Mouse (Mus musculus): ENCODE data around the gene Cfap61. TPM values are rescaled to one million over a fixed set of nuclear protein-coding genes. Genes with fewer than 3 reads are reported as not detected.

Gene Cfap61
- total RNA-seq, 2 experiments from 2014 or later = not detected

DNA sequence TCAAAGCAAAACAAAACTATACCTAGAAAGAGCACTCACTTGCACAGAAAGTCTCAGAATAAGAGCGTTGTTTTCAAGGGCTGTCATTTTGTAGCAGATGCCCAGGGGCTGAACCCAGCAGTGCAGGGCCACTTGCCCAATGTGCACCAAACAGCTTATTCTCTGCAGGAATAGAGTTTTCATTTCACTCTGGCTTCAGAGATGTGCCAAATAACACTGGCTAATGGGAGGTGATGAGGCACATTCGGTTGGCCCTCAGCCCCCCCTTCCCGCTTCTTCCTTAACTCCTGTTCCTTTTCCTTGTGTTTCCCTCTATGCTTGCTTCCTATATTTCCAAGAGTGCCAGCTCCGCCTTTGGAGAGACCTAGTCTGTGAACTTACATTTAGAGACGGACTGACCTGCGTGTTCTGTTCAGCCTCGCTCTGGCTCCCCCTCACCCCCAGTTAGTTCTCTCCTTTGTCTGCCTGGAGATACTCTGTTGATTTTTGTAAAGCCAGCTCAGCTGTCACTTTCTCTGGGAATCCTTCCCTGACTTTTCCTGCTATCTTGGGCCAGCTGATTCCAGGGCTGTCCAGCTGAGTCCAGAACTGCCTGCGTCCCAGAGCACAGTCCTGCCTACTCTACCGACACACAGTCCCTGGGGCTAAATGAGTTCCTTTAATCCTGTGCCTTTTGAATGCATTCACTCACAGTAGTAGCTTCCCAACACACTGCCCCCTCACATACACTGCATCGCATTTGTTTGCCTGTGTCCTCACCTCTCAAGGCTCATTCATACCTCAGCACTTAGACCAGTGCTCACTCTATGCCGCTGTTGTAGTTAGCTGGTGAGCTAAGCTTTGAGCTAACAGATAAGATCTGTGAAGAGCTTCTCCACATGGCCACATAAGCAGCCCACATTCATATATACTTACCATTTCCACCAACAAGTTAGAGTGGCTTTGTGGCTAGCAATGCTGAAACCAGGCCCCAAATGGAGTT lies 128.8 kb downstream of the Cfap61 start:
- ATAC-seq (replicated peaks; ENCODE audit: low FRiP score, poor library complexity, severe bottlenecking) = no peak

- no peak for ATAC-seq (replicated peaks; ENCODE audit: low FRiP score, poor library complexity, severe bottlenecking)
Measured at GRCm38 (mm10) chr2:146067364-146067763, 132.8 kb downstream of the Cfap61 start.

DNA sequence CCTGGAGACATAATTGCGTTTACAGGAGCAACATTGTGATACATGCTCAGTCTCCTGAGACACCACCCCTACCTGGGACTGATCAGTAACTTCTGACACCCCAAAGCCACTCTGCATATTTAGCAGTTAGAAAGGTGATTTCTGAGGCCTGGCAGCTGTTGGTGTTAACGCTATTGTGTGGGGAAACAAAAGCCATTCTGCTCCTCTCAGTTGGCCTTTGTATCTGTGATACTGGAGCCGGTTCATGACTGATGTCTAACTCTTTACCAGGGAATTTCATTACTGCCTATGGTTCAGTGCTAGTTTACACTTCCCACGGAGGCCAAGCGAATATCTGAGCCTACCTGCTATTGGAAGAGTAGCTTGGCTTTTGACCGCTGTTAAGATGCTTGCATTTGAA lies 138.7 kb downstream of the Cfap61 start:
- no peak for ATAC-seq (replicated peaks; ENCODE audit: low FRiP score, poor library complexity, severe bottlenecking)

- no peak for ATAC-seq (replicated peaks; ENCODE audit: low FRiP score, poor library complexity, severe bottlenecking)
Measured at GRCm38 (mm10) chr2:146077117-146077516, 142.5 kb downstream of the Cfap61 start.

- no peak for ATAC-seq (replicated peaks; ENCODE audit: low FRiP score, poor library complexity, severe bottlenecking)
Measured at GRCm38 (mm10) chr2:146080282-146080681, 145.7 kb downstream of the Cfap61 start.

DNA sequence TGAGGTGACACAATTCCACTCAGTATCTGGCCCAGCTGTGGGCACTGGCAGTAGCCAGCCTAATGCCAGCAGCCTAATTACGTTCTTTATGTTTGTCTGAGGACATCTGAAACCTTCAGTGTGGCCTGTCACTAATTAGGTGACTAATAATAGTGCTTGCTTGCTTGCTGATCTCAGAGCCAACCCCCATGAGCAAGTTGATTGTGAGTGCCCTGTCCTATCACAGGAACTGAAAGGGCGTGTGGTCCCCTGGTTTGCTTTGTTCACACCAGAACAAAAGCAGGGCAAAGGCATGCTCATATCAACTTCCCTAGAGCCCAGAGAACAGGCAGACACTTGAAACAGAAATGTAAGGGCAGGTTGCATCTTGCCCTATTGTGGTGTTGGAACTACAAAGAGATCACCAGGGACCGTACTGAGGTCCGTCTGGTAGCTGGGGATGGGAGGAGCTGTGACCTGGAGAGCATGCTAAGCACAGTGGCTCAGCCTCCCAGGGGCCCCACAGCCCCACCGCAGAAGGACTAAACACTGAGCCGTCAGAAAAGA lies 148.8 kb downstream of the Cfap61 start:
- no peak for ATAC-seq (replicated peaks; ENCODE audit: low FRiP score, poor library complexity, severe bottlenecking)

GRCm38 (mm10) chr2:146087411-146087810 lies 152.8 kb downstream of the Cfap61 start:
- ATAC-seq (replicated peaks; ENCODE audit: low FRiP score, poor library complexity, severe bottlenecking) = no peak

DNA sequence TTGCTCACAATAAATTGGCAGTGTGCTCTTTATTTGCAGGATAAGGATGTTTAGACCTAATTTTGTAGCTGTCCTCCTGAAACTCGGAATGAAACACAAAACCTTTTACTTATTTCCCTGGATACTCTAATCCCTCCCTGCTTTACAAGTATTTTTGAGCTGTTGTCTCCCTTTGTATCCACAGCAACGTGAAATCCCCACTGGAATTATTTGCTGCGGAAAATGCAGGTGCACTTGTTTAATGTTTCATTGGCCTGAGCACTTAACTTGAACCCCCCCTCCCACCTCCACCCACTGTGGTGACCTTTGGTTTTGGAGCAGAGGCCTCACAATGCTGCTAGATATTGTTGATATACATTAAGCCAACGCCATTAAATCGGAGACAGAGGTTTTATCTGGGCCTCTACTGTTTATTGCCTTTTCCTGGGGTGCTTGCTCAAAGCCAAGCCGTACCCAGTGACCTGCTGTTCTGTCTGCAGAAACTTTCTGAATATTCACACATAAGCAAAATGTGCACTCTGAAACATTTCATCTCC lies 154.6 kb downstream of the Cfap61 start:
- no peak for ATAC-seq (replicated peaks; ENCODE audit: low FRiP score, poor library complexity, severe bottlenecking)

DNA sequence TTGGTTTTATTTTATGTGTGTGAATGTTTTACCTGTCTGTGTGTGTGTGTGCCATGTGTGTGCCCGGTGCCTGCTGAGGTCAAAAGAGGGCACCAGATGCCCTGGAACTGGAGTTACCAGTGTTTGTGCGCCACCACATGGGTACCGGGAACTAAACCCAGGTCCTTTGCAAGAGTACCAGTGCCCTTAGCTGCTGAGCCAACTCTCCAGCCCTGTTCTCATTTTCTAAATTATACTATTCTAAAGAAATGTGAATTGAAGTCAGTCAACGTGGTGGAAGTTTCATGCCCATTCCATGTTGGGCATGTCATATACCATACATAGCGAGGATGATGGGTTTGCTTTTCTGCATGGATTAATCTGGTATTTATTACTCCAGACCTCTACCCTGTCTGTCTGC lies 162.9 kb downstream of the Cfap61 start:
- ATAC-seq (replicated peaks; ENCODE audit: low FRiP score, poor library complexity, severe bottlenecking) = no peak

- ATAC-seq (replicated peaks; ENCODE audit: low FRiP score, poor library complexity, severe bottlenecking) = peak; percentile 92
Measured at GRCm38 (mm10) chr2:146098853-146099717, 164.5 kb downstream of the Cfap61 start.

- ATAC-seq (replicated peaks; ENCODE audit: low FRiP score, poor library complexity, severe bottlenecking) = no peak
Measured at GRCm38 (mm10) chr2:146099838-146100237, 165.3 kb downstream of the Cfap61 start.

DNA sequence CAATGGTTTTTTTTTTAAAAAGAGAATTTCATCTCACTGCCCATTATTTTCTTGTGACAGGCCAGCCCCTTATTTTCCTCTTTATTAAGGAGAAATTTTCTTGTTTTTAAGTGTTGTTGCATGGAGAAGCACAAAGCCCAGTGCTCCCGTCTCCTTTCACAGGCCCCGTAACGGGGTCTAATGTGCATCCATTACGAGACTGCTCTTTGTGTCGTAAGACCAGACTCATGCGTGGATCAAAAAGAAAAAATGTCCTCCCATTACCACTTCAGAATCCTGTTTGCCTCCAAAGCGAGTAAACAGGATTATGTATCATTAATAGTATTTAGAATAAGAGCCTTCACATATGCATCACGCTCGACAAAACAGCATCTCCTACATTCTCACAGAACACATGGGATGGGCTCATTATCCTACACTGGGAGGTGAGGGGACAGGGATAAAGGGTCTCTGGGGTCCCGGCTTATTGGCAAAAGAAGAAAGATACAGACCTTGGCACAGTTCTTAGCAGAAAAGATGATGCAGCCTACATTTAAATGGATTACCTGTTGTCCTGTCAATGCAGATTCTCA lies 166.0 kb downstream of the Cfap61 start:
- no peak for ATAC-seq (replicated peaks; ENCODE audit: low FRiP score, poor library complexity, severe bottlenecking)

GRCm38 (mm10) chr2:146102600-146102999 lies 168.0 kb downstream of the Cfap61 start:
- ATAC-seq (replicated peaks; ENCODE audit: low FRiP score, poor library complexity, severe bottlenecking) = no peak

DNA sequence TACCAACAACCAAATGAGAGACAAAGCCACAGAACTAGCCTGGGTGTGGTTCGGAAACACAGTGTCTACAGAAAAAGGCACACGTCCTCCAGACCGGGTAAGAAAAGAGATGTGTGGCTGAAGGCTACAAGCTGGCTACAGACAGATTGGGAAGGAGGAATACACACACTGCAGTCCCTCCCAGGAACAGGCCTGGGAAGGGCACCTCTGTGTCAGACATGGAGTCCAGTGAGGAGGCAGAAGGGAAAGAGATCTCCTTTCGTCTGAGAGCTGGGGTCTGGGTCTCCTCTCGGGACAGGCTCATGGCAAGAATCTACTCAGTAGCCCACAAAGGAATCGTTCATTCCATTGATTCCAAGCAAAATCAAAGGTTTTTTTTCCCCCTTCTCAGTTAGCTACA lies 170.8 kb downstream of the Cfap61 start:
- no peak for ATAC-seq (replicated peaks; ENCODE audit: low FRiP score, poor library complexity, severe bottlenecking)

GRCm38 (mm10) chr2:146107980-146108379 lies 173.4 kb downstream of the Cfap61 start:
- ATAC-seq (replicated peaks; ENCODE audit: low FRiP score, poor library complexity, severe bottlenecking) = no peak

DNA sequence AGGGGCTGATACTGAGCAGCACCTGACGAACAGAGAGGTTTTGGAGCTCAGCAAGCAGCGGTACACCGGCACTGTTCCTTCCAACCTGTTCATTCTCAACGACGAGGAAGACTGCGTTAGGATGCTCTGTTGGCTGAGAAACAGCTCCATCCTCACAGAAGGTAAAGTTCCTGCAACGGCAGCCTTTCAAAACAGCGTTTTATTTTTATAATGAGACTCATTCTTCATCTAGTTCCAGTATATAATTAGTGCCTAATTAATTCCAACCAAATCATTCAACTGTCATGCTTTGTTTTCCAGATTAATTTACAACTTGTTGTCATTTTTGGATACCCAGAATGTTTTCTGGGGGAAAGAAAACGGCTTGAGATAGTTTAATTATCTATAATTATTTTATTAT lies 175.3 kb downstream of the Cfap61 start:
- no peak for ATAC-seq (replicated peaks; ENCODE audit: low FRiP score, poor library complexity, severe bottlenecking)

DNA sequence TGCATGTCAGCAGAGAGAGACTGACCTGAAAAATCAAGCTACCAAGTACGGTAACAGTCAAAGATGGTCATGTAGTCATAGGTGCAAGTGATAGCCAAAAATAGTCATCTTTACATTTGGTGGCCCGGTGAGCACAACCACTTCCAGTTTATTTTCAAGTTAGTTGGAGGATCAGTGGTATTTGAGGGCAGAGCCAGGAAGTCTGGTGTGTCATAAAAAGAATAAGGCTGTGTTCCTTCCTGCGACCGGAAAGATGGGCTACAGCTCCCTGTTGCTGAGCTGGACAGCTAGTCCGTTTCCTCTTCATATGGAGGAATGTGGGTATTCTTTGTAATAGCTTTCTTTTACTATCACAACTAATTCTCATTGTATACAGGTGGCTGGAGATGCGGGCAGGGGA lies 181.7 kb downstream of the Cfap61 start:
- no peak for ATAC-seq (replicated peaks; ENCODE audit: low FRiP score, poor library complexity, severe bottlenecking)

- ATAC-seq (replicated peaks; ENCODE audit: low FRiP score, poor library complexity, severe bottlenecking) = no peak
Measured at GRCm38 (mm10) chr2:146116726-146117125, 182.1 kb downstream of the Cfap61 start.

DNA sequence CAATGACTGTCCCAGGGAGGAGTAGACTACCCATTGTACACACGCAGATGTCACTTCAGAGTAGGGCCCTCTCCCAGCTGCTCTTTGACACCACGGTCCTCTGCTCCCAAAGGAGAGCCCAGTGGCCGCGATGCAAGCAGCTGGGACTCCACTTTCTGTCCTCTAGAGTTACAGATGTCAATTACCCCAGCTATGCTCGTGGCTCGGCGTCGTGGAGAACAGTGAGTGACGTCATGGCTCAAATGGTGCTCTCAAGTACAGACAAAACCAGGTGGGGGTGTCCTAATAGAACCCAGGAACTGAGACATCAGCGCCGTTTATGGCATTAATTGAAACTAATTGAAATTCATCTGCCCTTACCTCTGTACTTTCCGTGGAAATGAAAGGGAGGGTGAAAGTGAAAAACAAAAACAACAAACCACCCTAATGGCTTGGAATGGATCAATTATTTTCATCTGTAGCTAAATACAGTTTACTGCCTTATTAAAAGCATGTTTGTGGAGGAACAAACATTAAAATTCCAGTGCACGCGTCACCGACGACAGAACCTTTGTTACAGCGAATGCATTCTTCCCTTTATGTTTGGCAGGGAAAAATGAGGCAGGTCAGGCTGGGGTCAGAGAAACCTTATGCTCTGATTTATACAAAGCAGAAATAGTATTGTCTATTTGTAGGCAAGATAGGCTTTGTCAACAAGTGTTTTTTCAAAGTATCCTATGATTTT lies 182.8 kb downstream of the Cfap61 start:
- ATAC-seq (replicated peaks; ENCODE audit: low FRiP score, poor library complexity, severe bottlenecking) = no peak

Measured in erythroid progenitor cell, adult 5-6 weeks (primary cell).